Mouse (Mus musculus): ENCODE results near the gene Tamm41. TPM values are rescaled to one million over a fixed set of nuclear protein-coding genes. Genes with fewer than 3 reads are reported as not detected.

Tamm41 gene
- total RNA-seq, 1 experiment: 35.7 TPM

GRCm38 (mm10) chr6:114968361-114969212, 69.1 kb downstream of the Tamm41 start:
- in situ Hi-C loops (cut with MboI; ENCODE audit: low sequenced_read_pairs in 2 of 2, unreplicated experiment in 2 of 2): no loop called here
- H3K9me3 ChIP-seq (ENCODE audit: control insufficient read depth, insufficient read depth, low read depth, low read length): no peaks in the 10 kb centered on the region
- H3K27ac ChIP-seq (ENCODE audit: insufficient read depth, low read depth, low read length, poor library complexity, severe bottlenecking): no peak overlapping the region
- peak overlapping the region; percentile 72 to 90 for H3K4me3 ChIP-seq (ENCODE audit: insufficient read depth in 1 of 2, low read depth in 1 of 2, low read length in 2 of 2, poor library complexity in 1 of 2, severe bottlenecking in 1 of 2)
- peak overlapping the region; percentile 79 for H3K9ac ChIP-seq (ENCODE audit: insufficient read depth, low read depth, low read length, poor library complexity, severe bottlenecking)
- no peaks in the 10 kb centered on the region for H3K36me3 ChIP-seq (ENCODE audit: control insufficient read depth, insufficient read depth, low read length, poor library complexity, severe bottlenecking)
- 0 out of 4 replicates have a peak, but pooled peaks cover 0 to 3% of the 10 kb centered on the region in 2 experiments for H3K4me1 ChIP-seq (ENCODE audit: control insufficient read depth in 2 of 2, insufficient read depth in 2 of 2, low read length in 2 of 2, poor library complexity in 1 of 2)
- DNase-seq (ENCODE audit: low read depth, low spot score): peak; percentile 84
- TF ChIP-seq MAFK (IDR thresholded peaks at IDR 0.05; ENCODE audit: insufficient read depth, low read depth, low read length) (no peak), ZNF384 (IDR thresholded peaks at IDR 0.05; ENCODE audit: low read depth, low read length) (no peak), CHD2 (IDR thresholded peaks at IDR 0.05; ENCODE audit: low read depth, low read length) (no peak), HCFC1 (IDR thresholded peaks at IDR 0.05; ENCODE audit: borderline replicate concordance, insufficient read depth, low read length) (no peak; the same call in 1 of the 2 replicates)

- DNase-seq (ENCODE audit: low read depth, low spot score): no peak
- Histone ChIP-seq H3K9ac (ENCODE audit: insufficient read depth, low read depth, low read length, poor library complexity, severe bottlenecking) (no peak overlapping the region), H3K4me3 (ENCODE audit: insufficient read depth in 1 of 2, low read depth in 1 of 2, low read length in 2 of 2, poor library complexity in 1 of 2, severe bottlenecking in 1 of 2) (no peak overlapping the region), H3K36me3 (ENCODE audit: control insufficient read depth, insufficient read depth, low read length, poor library complexity, severe bottlenecking) (no peaks in the 10 kb centered on the region), H3K27ac (ENCODE audit: insufficient read depth, low read depth, low read length, poor library complexity, severe bottlenecking) (no peak overlapping the region), H3K4me1 (ENCODE audit: control insufficient read depth in 2 of 2, insufficient read depth in 2 of 2, low read length in 2 of 2, poor library complexity in 1 of 2) (0 out of 4 replicates have a peak, but pooled peaks cover 0 to 3% of the 10 kb centered on the region in 2 experiments), H3K9me3 (ENCODE audit: control insufficient read depth, insufficient read depth, low read depth, low read length) (no peaks in the 10 kb centered on the region)
- in situ Hi-C loops (cut with MboI; ENCODE audit: low sequenced_read_pairs in 2 of 2, unreplicated experiment in 2 of 2): no loop called here
- TF ChIP-seq MAFK (IDR thresholded peaks at IDR 0.05; ENCODE audit: insufficient read depth, low read depth, low read length) (no peak), ZC3H11A (IDR thresholded peaks at IDR 0.05; ENCODE audit: borderline replicate concordance, low read depth, low read length) (no peak), ZNF384 (IDR thresholded peaks at IDR 0.05; ENCODE audit: low read depth, low read length) (no peak), CHD2 (IDR thresholded peaks at IDR 0.05; ENCODE audit: low read depth, low read length) (no peak), HCFC1 (IDR thresholded peaks at IDR 0.05; ENCODE audit: borderline replicate concordance, insufficient read depth, low read length) (no peak)
These were observed 70.1 kb downstream of the Tamm41 start for GRCm38 (mm10) chr6:114967623-114968022.

- Histone ChIP-seq H3K4me3 (ENCODE audit: insufficient read depth in 1 of 2, low read depth in 1 of 2, low read length in 2 of 2, poor library complexity in 1 of 2, severe bottlenecking in 1 of 2) (no peak overlapping the region), H3K9me3 (ENCODE audit: control insufficient read depth, insufficient read depth, low read depth, low read length) (no peaks in the 10 kb centered on the region), H3K4me1 (ENCODE audit: control insufficient read depth in 2 of 2, insufficient read depth in 2 of 2, low read length in 2 of 2, poor library complexity in 1 of 2) (0 out of 4 replicates have a peak, but pooled peaks cover 0 to 3% of the 10 kb centered on the region in 2 experiments), H3K27ac (ENCODE audit: insufficient read depth, low read depth, low read length, poor library complexity, severe bottlenecking) (no peak overlapping the region), H3K36me3 (ENCODE audit: control insufficient read depth, insufficient read depth, low read length, poor library complexity, severe bottlenecking) (no peaks in the 10 kb centered on the region), H3K9ac (ENCODE audit: insufficient read depth, low read depth, low read length, poor library complexity, severe bottlenecking) (no peak overlapping the region)
- TF ChIP-seq ZNF384 (IDR thresholded peaks at IDR 0.05; ENCODE audit: low read depth, low read length) (no peak), ZC3H11A (IDR thresholded peaks at IDR 0.05; ENCODE audit: borderline replicate concordance, low read depth, low read length) (no peak), HCFC1 (IDR thresholded peaks at IDR 0.05; ENCODE audit: borderline replicate concordance, insufficient read depth, low read length) (no peak), CHD2 (IDR thresholded peaks at IDR 0.05; ENCODE audit: low read depth, low read length) (no peak), MAFK (IDR thresholded peaks at IDR 0.05; ENCODE audit: insufficient read depth, low read depth, low read length) (no peak)
- in situ Hi-C loops (cut with MboI; ENCODE audit: low sequenced_read_pairs in 2 of 2, unreplicated experiment in 2 of 2): no loop called here
- no peak for DNase-seq (ENCODE audit: low read depth, low spot score)
These were observed 71.1 kb downstream of the Tamm41 start for GRCm38 (mm10) chr6:114966396-114967154.

- no peak overlapping the region for H3K4me3 ChIP-seq (ENCODE audit: insufficient read depth in 1 of 2, low read depth in 1 of 2, low read length in 2 of 2, poor library complexity in 1 of 2, severe bottlenecking in 1 of 2)
- 0 out of 4 replicates have a peak, but pooled peaks cover 0 to 3% of the 10 kb centered on the region in 2 experiments for H3K4me1 ChIP-seq (ENCODE audit: control insufficient read depth in 2 of 2, insufficient read depth in 2 of 2, low read length in 2 of 2, poor library complexity in 1 of 2)
- in situ Hi-C loops (cut with MboI; ENCODE audit: low sequenced_read_pairs in 2 of 2, unreplicated experiment in 2 of 2): no loop called here
- H3K9ac ChIP-seq (ENCODE audit: insufficient read depth, low read depth, low read length, poor library complexity, severe bottlenecking): no peak overlapping the region
- H3K27ac ChIP-seq (ENCODE audit: insufficient read depth, low read depth, low read length, poor library complexity, severe bottlenecking): no peak overlapping the region
- DNase-seq (ENCODE audit: low read depth, low spot score): no peak
- H3K9me3 ChIP-seq (ENCODE audit: control insufficient read depth, insufficient read depth, low read depth, low read length): no peaks in the 10 kb centered on the region
- no peaks in the 10 kb centered on the region for H3K36me3 ChIP-seq (ENCODE audit: control insufficient read depth, insufficient read depth, low read length, poor library complexity, severe bottlenecking)
- TF ChIP-seq ZNF384 (IDR thresholded peaks at IDR 0.05; ENCODE audit: low read depth, low read length) (no peak), ZC3H11A (IDR thresholded peaks at IDR 0.05; ENCODE audit: borderline replicate concordance, low read depth, low read length) (no peak), MAFK (IDR thresholded peaks at IDR 0.05; ENCODE audit: insufficient read depth, low read depth, low read length) (no peak), CHD2 (IDR thresholded peaks at IDR 0.05; ENCODE audit: low read depth, low read length) (no peak)
These were observed 71.9 kb downstream of the Tamm41 start for GRCm38 (mm10) chr6:114965802-114966201.
